ENCODE assay signal across 8 mouse cellular contexts in the genomic region with DNA sequence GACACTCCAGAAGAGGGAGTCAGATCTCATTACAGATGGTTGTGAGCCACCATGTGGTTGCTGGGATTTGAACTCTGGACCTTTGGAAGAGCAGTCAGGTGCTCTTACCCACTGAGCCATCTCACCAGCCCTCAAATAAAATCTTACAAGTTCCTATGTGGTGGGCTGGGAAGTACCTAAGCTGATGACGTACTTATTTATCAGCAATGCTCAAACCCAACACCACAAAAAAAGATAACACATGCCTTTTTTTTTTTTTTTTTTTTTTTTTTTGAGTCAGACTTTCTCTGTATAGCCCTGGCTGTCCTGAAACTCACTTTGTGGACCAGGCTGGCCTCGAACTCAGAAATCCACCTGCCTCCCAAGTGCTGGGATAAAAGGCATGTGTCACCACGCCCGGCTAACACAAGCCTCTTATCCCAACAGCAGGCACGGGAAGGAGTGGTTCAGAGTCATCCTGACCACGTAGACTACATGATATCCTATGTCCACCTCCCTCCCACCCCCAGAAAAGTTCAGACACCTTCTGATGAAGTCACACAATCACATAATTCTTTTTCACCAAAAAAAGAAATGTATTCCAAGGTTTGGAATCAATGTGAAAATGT. TPM values are rescaled to one million over a fixed set of nuclear protein-coding genes. Genes with fewer than 3 reads are reported as not detected.
DNase-seq lines count a peak whose midpoint lies in the region; ATAC-seq and TF ChIP-seq lines count a peak whose summit lies in the region.
"Not testable (repeated sequence)": the region's sequence is repeated elsewhere in the genome, so short reads cannot be mapped to it uniquely, and the experiment has no call there.

No protein-coding gene starts in this region.

- not testable (repeated sequence) for H3K79me2 ChIP-seq in MEL (ENCODE audit: control insufficient read depth, insufficient read depth, low read length, poor library complexity)

- peak; percentile 66 for DNase-seq in 416B (ENCODE audit: low read depth)
- DNase-seq in MEL (ENCODE audit: low read depth, low spot score): peak; percentile 87
- peak; percentile 79 for DNase-seq in c-Kit-positive CD71-positive TER-119-positive erythroid progenitor cells, embryonic 14.5 days (ENCODE audit: low spot score)
- DNase-seq in liver, embryonic 11.5 days (ENCODE audit: low spot score): not testable (repeated sequence)

- peaks cover 77% of the 10 kb centered on the region for H3K4me1 ChIP-seq in E14TG2a.4 (replicated peaks; ENCODE audit: low read depth, low read length)
- H3K4me1 ChIP-seq in MEL (ENCODE audit: control insufficient read depth in 1 of 2, insufficient read depth in 2 of 2, low read length in 2 of 2): peaks cover 7 to 11% of the 10 kb centered on the region in 2 experiments
- peaks cover 40% of the 10 kb centered on the region for H3K4me1 ChIP-seq in heart, embryonic 12.5 days (replicated peaks)
- H3K4me1 ChIP-seq in liver, embryonic 11.5 days (replicated peaks; ENCODE audit: control insufficient read depth, insufficient read depth, low read length): peaks cover 22% of the 10 kb centered on the region
- H3K4me1 ChIP-seq in liver, embryonic 15.5 days (replicated peaks): peaks cover 45% of the 10 kb centered on the region

- H3K9ac ChIP-seq in MEL (ENCODE audit: control insufficient read depth, low read depth, low read length, poor library complexity, severe bottlenecking); heart, embryonic 12.5 days; liver, embryonic 11.5 days (ENCODE audit: low read depth, low read length); liver, embryonic 15.5 days: not testable (repeated sequence)

- not testable (repeated sequence) for TF ChIP-seq RAD21 in MEL (IDR thresholded peaks at IDR 0.05; ENCODE audit: low read depth, low read length)

- WGBS in heart, embryonic 12.5 days: 76% methylated on average over 6 of the region's 6 CpGs
- 48% methylated on average over 6 of the region's 6 CpGs for WGBS in liver, embryonic 11.5 days
- 33% methylated on average over 6 of the region's 6 CpGs for WGBS in liver, embryonic 15.5 days (ENCODE audit: insufficient replicate concordance)

- peak; percentile 43 to 61; a peak in 3 of 4 replicates for TF ChIP-seq EP300 in MEL (IDR thresholded peaks at IDR 0.05; ENCODE audit: low read depth in 1 of 2, low read length in 2 of 2)

- not testable (repeated sequence) for H3K27me3 ChIP-seq in E14TG2a.4 (ENCODE audit: insufficient read depth, low read length); MEL (ENCODE audit: control insufficient read depth in 1 of 2, insufficient read depth in 2 of 2, low read length in 2 of 2); heart, embryonic 12.5 days (replicated peaks); liver, embryonic 11.5 days (replicated peaks; ENCODE audit: control insufficient read depth, insufficient read depth, low read length); liver, embryonic 15.5 days

- peak overlapping the region; percentile 86 for H3K4me3 ChIP-seq in E14TG2a.4 (replicated peaks; ENCODE audit: low read length)
- not testable (repeated sequence) for H3K4me3 ChIP-seq in MEL (ENCODE audit: control insufficient read depth in 1 of 2, insufficient read depth in 1 of 2, low read depth in 2 of 2, low read length in 2 of 2); heart, embryonic 12.5 days; liver, embryonic 11.5 days (ENCODE audit: low read depth, low read length); liver, embryonic 15.5 days (replicated peaks)

- not testable (repeated sequence) for TF ChIP-seq CTCF in E14TG2a.4 (conservative IDR thresholded peaks at IDR 0.05; ENCODE audit: low read length); MEL (IDR thresholded peaks at IDR 0.05 in 2 of 3, conservative IDR thresholded peaks at IDR 0.05 in 1 of 3; ENCODE audit: control insufficient read depth in 1 of 3, insufficient read depth in 1 of 3, low read depth in 2 of 3, low read length in 3 of 3, poor library complexity in 1 of 3, severe bottlenecking in 1 of 3)

- peak in 1 of 2 experiments; percentile 57; a peak in 1 of 4 replicates for TF ChIP-seq POLR2A in MEL (IDR thresholded peaks at IDR 0.05; ENCODE audit: control insufficient read depth in 1 of 2, insufficient read depth in 1 of 2, low read depth in 1 of 2, low read length in 2 of 2, poor library complexity in 1 of 2)

- peak overlapping the region; percentile 15; the same call in 1 of the 2 replicates for H3K27ac ChIP-seq in MEL (ENCODE audit: control insufficient read depth, low read depth, low read length)
- H3K27ac ChIP-seq in heart, embryonic 12.5 days (ENCODE audit: poor library complexity, severe bottlenecking); liver, embryonic 11.5 days (ENCODE audit: low read depth, low read length): not testable (repeated sequence)
- H3K27ac ChIP-seq in liver, embryonic 15.5 days (replicated peaks): peak overlapping the region; percentile 69

- H3K36me3 ChIP-seq in E14TG2a.4 (ENCODE audit: insufficient read depth, low read length) (peaks cover 71% of the 10 kb centered on the region), MEL (ENCODE audit: control insufficient read depth in 1 of 2, insufficient read depth in 2 of 2, low read length in 2 of 2) (peaks cover 16 to 18% of the 10 kb centered on the region in 2 experiments)
- H3K36me3 ChIP-seq in heart, embryonic 12.5 days: peaks cover 74% of the 10 kb centered on the region
- H3K36me3 ChIP-seq in liver, embryonic 11.5 days (ENCODE audit: control insufficient read depth, insufficient read depth, low read length): peaks cover 41% of the 10 kb centered on the region
- peaks cover 85% of the 10 kb centered on the region for H3K36me3 ChIP-seq in liver, embryonic 15.5 days (replicated peaks)

- ATAC-seq in heart, embryonic 12.5 days (ENCODE audit: insufficient number of reproducible peaks, low FRiP score): 0 out of 2 replicates have a peak, but pooled peaks have one; percentile 12
- ATAC-seq in liver, embryonic 11.5 days (replicated peaks; ENCODE audit: low FRiP score): peak; percentile 67
- ATAC-seq in liver, embryonic 15.5 days (ENCODE audit: insufficient read depth): peak; percentile 13; the same call in 1 of the 2 replicates
- peak; percentile 65 for ATAC-seq in megakaryocyte progenitor cell, adult 5-6 weeks (replicated peaks; ENCODE audit: poor library complexity)

- H3K4me2 ChIP-seq in heart, embryonic 12.5 days; liver, embryonic 11.5 days: not testable (repeated sequence)
- H3K4me2 ChIP-seq in liver, embryonic 15.5 days: 0 out of 2 replicates have a peak overlapping the region, but pooled peaks have one; percentile 6

- not testable (repeated sequence) for H3K9me3 ChIP-seq in E14TG2a.4 (ENCODE audit: low read length); MEL (replicated peaks; ENCODE audit: insufficient read depth, low read length); heart, embryonic 12.5 days (replicated peaks); liver, embryonic 11.5 days (ENCODE audit: control insufficient read depth, low read length); liver, embryonic 15.5 days (replicated peaks)

TF ChIP-seq in MEL, 35 proteins besides CTCF, POLR2A, EP300 and RAD21:
- TF ChIP-seq CHD1 (IDR thresholded peaks at IDR 0.05; ENCODE audit: low read depth, low read length) (0 out of 2 replicates have a peak, but pooled peaks have one; percentile 6), ZKSCAN1 (IDR thresholded peaks at IDR 0.05; ENCODE audit: low read depth, low read length) (peak; percentile 72; the same call in 1 of the 2 replicates), KAT2A (conservative IDR thresholded peaks at IDR 0.05; ENCODE audit: low read depth, low read length) (peak; percentile 41; the same call in 1 of the 2 replicates), POLR2AphosphoS2 (IDR thresholded peaks at IDR 0.05; ENCODE audit: low read length) (peak; percentile 89), GATA1 (IDR thresholded peaks at IDR 0.05; ENCODE audit: low read depth, low read length) (peak; percentile 91), ETS1 (IDR thresholded peaks at IDR 0.05; ENCODE audit: low read depth, low read length) (peak; percentile 88), ZNF384 (IDR thresholded peaks at IDR 0.05; ENCODE audit: low read depth, low read length) (peak; percentile 97), RCOR1 (IDR thresholded peaks at IDR 0.05; ENCODE audit: low read depth, low read length) (peak; percentile 82), TBP (IDR thresholded peaks at IDR 0.05; ENCODE audit: low read depth, low read length) (peak; percentile 98), MYC (IDR thresholded peaks at IDR 0.05; ENCODE audit: low read depth, low read length) (peak; percentile 72; the same call in 1 of the 2 replicates), TCF12 (IDR thresholded peaks at IDR 0.05; ENCODE audit: low read depth, low read length) (peak; percentile 53), MAFK (IDR thresholded peaks at IDR 0.05; ENCODE audit: borderline replicate concordance, low read depth, low read length) (peak; percentile 85), ZMIZ1 (IDR thresholded peaks at IDR 0.05; ENCODE audit: low read depth, low read length) (peak; percentile 58; the same call in 1 of the 2 replicates), MAX (IDR thresholded peaks at IDR 0.05; ENCODE audit: low read length) (peak; percentile 36; the same call in 1 of the 2 replicates), SIN3A (IDR thresholded peaks at IDR 0.05; ENCODE audit: low read length) (peak; percentile 74), HCFC1 (IDR thresholded peaks at IDR 0.05; ENCODE audit: low read depth, low read length) (0 out of 2 replicates have a peak, but pooled peaks have one; percentile 42)
TF ChIP-seq in MEL: peak in this region for 16; not testable (repeated sequence) for 19.

RNA-seq across cellular contexts. Expression of gene Chd2, which starts 23.2 kb away (rescaled TPM):
- total RNA-seq in MEL (2012; rRNA removed): 9.9 and 16.9 TPM in 2 replicates
- 100 to 1,000 TPM in 1 of 2 experiments, 10 to 100 TPM in 1; 21.4 to 275 TPM for polyA plus RNA-seq in MEL (2012; ENCODE audit: insufficient read depth in 1 of 2, insufficient read length in 2 of 2, low read depth in 1 of 2, low replicate concordance in 2 of 2, missing spikeins in 1 of 2)
- polyA plus RNA-seq in heart, embryonic 12.5 days (2016; fragmentation: Nextera tagmentation; extraction: Ambion mirVana): 48.5 and 50.4 TPM in 2 replicates
- 30.9 and 34.5 TPM in 2 replicates for polyA plus RNA-seq in liver, embryonic 11.5 days (2014; fragmentation: Nextera tagmentation; extraction: Ambion mirVana)
- 20.1 and 22.1 TPM in 2 replicates for polyA plus RNA-seq in liver, embryonic 15.5 days (2015; fragmentation: Nextera tagmentation; extraction: Ambion mirVana)
- total RNA-seq in megakaryocyte progenitor cell, adult 5-6 weeks (2015): 46.8 and 54.3 TPM in 2 replicates
- 82.2 and 117 TPM in 2 replicates for total RNA-seq in megakaryocyte progenitor cell, adult 5-6 weeks (2017)

Comparison
In these comparisons a context has a peak if more than half of its experiments do, and no peak if none do; other contexts are left out.
1. ATAC-seq: peak in every context shown above with its lines; median percentile 67 in liver, embryonic 11.5 days; 65 in megakaryocyte progenitor cell, adult 5-6 weeks; 13 in liver, embryonic 15.5 days; 12 in heart, embryonic 12.5 days.